Mouse (Mus musculus): ENCODE data around the gene Pla2g6. TPM values are rescaled to one million over a fixed set of nuclear protein-coding genes. Genes with fewer than 3 reads are reported as not detected.

Pla2g6 gene
- total RNA-seq, 2 experiments from 2014 or later = 6.9 to 8.4 TPM

DNA sequence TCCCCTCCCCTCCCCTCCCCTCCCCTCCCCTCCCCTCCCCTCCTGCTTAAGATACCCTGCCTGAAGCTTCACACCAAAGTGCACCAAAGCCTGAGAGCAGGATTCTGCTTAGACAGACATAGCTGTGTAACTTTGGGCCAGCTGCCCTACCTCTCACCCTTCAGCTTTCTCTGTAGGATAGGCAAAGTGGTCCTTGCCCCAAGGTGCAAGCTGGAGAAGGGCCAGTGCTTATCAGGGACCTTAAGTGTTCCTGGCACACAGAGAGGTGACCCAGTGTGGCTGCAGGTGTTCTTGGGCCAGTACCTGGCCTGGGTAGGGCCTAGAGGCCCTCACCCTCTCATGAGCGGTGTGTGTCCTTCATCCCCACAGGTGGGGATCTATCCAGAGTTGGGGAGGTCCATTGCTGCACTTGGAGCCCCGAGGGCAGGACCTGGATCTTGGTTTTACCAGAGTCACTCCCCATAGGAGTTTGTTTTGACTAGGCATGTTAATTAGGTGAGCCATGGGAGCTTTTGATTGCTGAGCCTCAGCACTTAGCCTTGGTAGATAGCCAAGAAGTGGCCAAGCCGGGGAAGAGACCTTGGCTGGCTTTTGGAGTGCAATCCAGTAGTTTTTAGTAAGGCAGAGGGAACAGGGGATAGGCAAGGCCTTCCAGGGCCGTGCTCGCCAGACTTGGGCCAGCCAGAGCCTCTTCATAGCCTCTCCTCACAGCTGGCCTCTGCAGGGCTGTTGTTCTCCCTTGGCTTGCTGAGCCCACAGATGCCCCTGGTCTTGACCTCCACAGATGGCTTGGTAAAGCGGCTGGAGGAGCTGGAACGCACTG is 83.9 kb downstream of the Pla2g6 start:
- ATAC-seq (replicated peaks; ENCODE audit: poor library complexity) = no peak

GRCm38 (mm10) chr15:79243234-79244042 is 84.8 kb downstream of the Pla2g6 start:
- peak; percentile 100 for ATAC-seq (replicated peaks; ENCODE audit: poor library complexity)

GRCm38 (mm10) chr15:79242574-79243233 is 85.5 kb downstream of the Pla2g6 start:
- ATAC-seq (replicated peaks; ENCODE audit: poor library complexity) = peak; percentile 20

- ATAC-seq (replicated peaks; ENCODE audit: poor library complexity) = no peak
Measured at GRCm38 (mm10) chr15:79238036-79238435, 90.2 kb downstream of the Pla2g6 start.

Other genes with a start within 250 kb of the Pla2g6 start
- 4.8 and 5.6 TPM in 2 replicates for gene Micall1, start 219.5 kb downstream of the Pla2g6 start, total RNA-seq (2015)
- 3.6 and 5.5 TPM in 2 replicates for gene Micall1, start 219.5 kb downstream of the Pla2g6 start, total RNA-seq (2017)
- gene Polr2f, start 187.4 kb downstream of the Pla2g6 start, total RNA-seq (2015) = 76.7 and 114 TPM in 2 replicates
- gene Polr2f, start 187.4 kb downstream of the Pla2g6 start, total RNA-seq (2017) = 88.6 and 104 TPM in 2 replicates
- gene 1700088E04Rik, start 187.1 kb downstream of the Pla2g6 start, total RNA-seq (2015) = 0.99 TPM in 1 of 2 replicates, not detected in the other
- not detected in 2 replicates for gene 1700088E04Rik, start 187.1 kb downstream of the Pla2g6 start, total RNA-seq (2017)
- gene Sox10, start 163.2 kb downstream of the Pla2g6 start, total RNA-seq (2015) = not detected in 2 replicates
- not detected in 2 replicates for gene Sox10, start 163.2 kb downstream of the Pla2g6 start, total RNA-seq (2017)
- 4.1 and 8.3 TPM in 2 replicates for gene Pick1, start 99.2 kb downstream of the Pla2g6 start, total RNA-seq (2015)
- gene Pick1, start 99.2 kb downstream of the Pla2g6 start, total RNA-seq (2017) = 8.8 and 9.0 TPM in 2 replicates
- 0.22 and 0.46 TPM in 2 replicates for gene Gm49486, start 99.0 kb downstream of the Pla2g6 start, total RNA-seq (2015)
- gene Gm49486, start 99.0 kb downstream of the Pla2g6 start, total RNA-seq (2017) = not detected in 2 replicates
- gene Slc16a8, start 73.6 kb downstream of the Pla2g6 start, total RNA-seq (2015) = not detected in 2 replicates
- not detected in 2 replicates for gene Slc16a8, start 73.6 kb downstream of the Pla2g6 start, total RNA-seq (2017)
- 0.27 and 0.34 TPM in 2 replicates for gene Baiap2l2, start 42.9 kb downstream of the Pla2g6 start, total RNA-seq (2015)
- not detected in 2 replicates for gene Baiap2l2, start 42.9 kb downstream of the Pla2g6 start, total RNA-seq (2017)
- 3.2 and 3.9 TPM in 2 replicates for gene Maff, start 18.2 kb upstream of the Pla2g6 start, total RNA-seq (2015)
- 1.5 and 1.7 TPM in 2 replicates for gene Maff, start 18.2 kb upstream of the Pla2g6 start, total RNA-seq (2017)
- gene Tmem184b, start 75.2 kb upstream of the Pla2g6 start, total RNA-seq (2015) = 12.0 and 12.2 TPM in 2 replicates
- 4.0 and 4.3 TPM in 2 replicates for gene Tmem184b, start 75.2 kb upstream of the Pla2g6 start, total RNA-seq (2017)
- 32.0 and 45.6 TPM in 2 replicates for gene Csnk1e, start 127.2 kb upstream of the Pla2g6 start, total RNA-seq (2015)
- 29.1 and 30.7 TPM in 2 replicates for gene Csnk1e, start 127.2 kb upstream of the Pla2g6 start, total RNA-seq (2017)
- gene Kcnj4, start 176.9 kb upstream of the Pla2g6 start, total RNA-seq (2015) = not detected in 2 replicates
- gene Kcnj4, start 176.9 kb upstream of the Pla2g6 start, total RNA-seq (2017) = not detected in 2 replicates
- gene Kdelr3, start 188.0 kb upstream of the Pla2g6 start, total RNA-seq (2015) = 0.12 TPM in 1 of 2 replicates, not detected in the other
- 0.21 and 0.30 TPM in 2 replicates for gene Kdelr3, start 188.0 kb upstream of the Pla2g6 start, total RNA-seq (2017)
- 87.0 and 97.1 TPM in 2 replicates for gene Ddx17, start 218.4 kb upstream of the Pla2g6 start, total RNA-seq (2015)
- gene Ddx17, start 218.4 kb upstream of the Pla2g6 start, total RNA-seq (2017) = 129 and 165 TPM in 2 replicates

All from megakaryocyte progenitor cell, adult 5-6 weeks (primary cell).